Mouse (Mus musculus) v-Abl transformed pro-B cells (cell line): ENCODE results near the gene Hist1h4j.

ENCODE experiments used
- in situ Hi-C, 2 experiments: fragments of 400-800 bp; cut with MboI; formaldehyde crosslinking; loops; one replicate each; pipeline ENCODE4 v1.15.1; 2025; ENCODE audit not compliant: unreplicated experiment in 2 of 2

The Hist1h4j gene

DNA sequence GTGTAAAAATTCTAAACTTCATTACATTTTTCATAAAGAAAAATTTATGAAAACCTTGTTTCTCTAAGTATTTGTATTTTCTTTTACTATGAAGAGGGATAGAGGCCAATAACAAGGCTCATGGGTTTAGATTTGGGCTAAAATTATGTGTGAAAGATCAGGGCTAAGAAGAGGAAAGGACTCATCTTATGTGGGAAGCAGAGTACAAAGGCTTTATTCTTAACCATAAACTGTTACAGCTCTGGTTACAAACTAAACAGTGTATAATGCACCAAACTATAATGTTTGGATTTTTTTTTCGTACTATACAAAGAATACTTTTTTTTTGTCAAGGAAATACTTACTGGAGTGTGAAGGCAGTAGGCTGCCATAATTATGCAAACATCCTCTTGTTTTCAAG, 20.8 kb downstream of the Hist1h4j start:
- in situ Hi-C loops = loop anchor here in 1 of 2 experiments (10.0 kb wide), 1 partner anchor 1799 kb away; the partner anchor contains the start of genes Hist1h1d and Hist1h4f

DNA sequence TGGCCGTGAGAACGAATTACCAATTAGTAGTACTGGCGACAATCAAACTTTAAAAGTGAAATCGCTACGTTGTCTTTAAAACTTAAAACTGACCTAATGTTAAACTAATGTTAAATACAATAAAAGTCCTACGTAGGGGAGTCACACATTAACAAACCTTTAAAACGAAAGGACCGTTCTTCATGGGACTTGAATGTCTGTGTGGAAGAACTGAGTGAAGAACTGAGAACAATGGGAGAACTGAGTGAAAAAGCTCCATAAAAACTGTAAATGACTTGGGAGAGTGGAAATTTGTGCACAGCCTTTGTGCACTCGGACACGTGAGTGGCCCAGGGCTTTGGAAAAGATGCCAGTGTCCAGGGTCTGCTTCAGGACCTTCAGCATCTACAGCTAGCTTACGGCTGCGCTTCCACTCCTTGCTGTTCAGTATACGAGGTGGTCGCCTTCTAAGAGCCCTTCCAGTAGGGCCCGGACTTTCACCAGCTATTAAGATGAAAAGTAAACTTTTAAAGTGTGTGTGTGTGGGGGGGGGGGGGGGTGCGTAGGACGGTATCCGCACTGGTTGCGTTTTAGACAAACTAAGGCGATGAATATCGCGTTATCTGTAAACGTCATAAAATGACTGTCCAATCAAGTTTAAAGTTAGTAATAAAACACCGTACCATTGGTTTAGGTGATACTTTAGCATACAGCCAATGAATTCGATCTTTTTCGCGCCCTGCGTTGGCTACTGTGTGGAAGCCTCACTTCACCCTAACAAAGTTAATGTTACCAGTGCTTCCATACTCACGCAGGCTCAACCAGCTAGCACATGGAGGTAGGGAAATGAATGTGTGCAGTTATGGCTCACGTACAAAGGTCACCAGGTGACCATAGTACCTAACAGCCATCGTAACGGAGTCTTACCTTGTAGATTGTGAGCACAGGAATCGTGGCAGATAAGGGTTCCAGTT, 44.2 kb downstream of the Hist1h4j start:
- in situ Hi-C loops = loop anchor here in 1 of 2 experiments (25.0 kb wide), 2 partner anchors 1808 to 1983 kb away; partner anchors contain the start of genes Hist1h1a, Hist1h2ab, Hist1h3a and Hist1h3b

DNA sequence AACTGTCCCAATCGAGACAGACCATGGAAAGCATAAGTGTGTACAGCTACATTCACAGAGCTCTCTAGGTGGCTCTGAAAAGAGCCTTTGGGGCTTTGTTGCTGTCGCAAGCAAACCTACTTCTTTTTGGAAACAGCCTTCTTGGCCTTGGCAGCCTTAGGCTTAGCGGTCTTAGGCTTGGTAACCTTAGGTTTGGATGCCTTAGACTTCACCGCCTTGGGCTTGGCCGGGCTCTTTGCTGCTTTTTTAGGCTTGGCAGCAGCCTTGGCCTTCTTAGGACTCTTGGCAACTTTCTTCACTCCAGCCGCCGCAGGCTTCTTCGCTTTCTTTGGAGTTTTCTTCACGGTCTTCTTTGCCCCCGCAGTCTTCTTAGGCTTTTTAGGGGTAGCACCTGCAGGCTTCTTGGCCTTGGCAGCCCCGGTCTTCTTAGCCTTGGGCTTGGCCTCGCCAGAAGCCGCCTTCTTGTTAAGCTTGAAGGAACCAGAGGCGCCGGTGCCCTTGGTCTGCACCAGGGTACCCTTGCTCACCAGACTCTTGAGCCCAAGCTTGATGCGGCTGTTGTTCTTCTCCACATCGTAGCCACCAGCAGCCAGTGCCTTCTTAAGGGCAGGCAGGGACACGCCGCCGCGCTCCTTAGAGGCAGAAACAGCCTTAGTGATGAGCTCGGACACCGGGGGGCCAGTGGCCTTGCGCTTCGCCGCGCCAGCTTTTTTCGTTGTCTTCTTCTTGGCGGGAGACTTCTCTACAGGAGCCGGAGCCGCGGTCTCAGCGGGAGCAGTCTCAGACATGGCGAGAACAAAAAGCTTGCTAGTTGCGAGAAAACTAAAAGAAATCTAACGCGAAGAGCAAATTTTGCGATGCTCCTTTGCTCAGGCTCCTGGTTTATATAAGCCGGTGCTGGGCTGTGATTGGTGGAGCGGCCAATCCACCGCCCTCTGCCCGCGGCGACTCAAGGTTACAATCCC, 45.2 kb downstream of the Hist1h4j start, which contains the start of gene Hist1h1b:
TSS of gene Hist1h1b (minus strand) at position 859 of the 965 bp plus-strand sequence.
- in situ Hi-C loops = loop anchor here (10.0 to 25.0 kb wide), 4 partner anchors 45 to 1982 kb away; partner anchors contain the start of genes Hist1h1a (in 1 of the 2), Hist1h2ab (in 1 of the 2), Hist1h2ai (in 1 of the 2) and Hist1h2bl (in 1 of the 2)

GRCm38 (mm10) chr13:21781021-21781555, 46.2 kb downstream of the Hist1h4j start:
- in situ Hi-C loops = loop anchor here (10.0 to 25.0 kb wide), 4 partner anchors 46 to 1981 kb away; partner anchors contain the start of genes Hist1h1a (in 1 of the 2), Hist1h2ab (in 1 of the 2), Hist1h2ai (in 1 of the 2) and Hist1h2bl (in 1 of the 2)

DNA sequence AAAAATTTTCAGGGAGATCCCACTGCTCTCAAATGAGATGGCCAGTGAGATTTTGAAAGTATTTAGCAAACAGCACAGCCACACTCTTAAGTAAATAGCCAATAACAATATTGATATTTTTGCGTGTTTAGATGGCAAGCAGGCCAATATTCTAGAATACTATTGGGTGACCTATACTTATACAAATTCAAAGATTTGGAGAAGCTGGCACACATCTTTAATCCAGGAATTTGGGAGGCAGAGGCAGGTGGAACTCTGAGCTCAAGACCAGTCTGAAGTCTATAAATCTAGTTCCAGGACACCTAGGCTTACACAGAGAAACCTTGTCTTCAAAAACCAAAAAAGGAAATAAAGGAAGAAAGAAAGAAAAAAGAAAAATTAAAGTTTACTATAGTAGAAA, 46.8 kb downstream of the Hist1h4j start:
- in situ Hi-C loops = loop anchor here (10.0 to 25.0 kb wide), 4 partner anchors 47 to 1981 kb away; partner anchors contain the start of genes Hist1h1a (in 1 of the 2), Hist1h2ab (in 1 of the 2), Hist1h2ai (in 1 of the 2) and Hist1h2bl (in 1 of the 2)

DNA sequence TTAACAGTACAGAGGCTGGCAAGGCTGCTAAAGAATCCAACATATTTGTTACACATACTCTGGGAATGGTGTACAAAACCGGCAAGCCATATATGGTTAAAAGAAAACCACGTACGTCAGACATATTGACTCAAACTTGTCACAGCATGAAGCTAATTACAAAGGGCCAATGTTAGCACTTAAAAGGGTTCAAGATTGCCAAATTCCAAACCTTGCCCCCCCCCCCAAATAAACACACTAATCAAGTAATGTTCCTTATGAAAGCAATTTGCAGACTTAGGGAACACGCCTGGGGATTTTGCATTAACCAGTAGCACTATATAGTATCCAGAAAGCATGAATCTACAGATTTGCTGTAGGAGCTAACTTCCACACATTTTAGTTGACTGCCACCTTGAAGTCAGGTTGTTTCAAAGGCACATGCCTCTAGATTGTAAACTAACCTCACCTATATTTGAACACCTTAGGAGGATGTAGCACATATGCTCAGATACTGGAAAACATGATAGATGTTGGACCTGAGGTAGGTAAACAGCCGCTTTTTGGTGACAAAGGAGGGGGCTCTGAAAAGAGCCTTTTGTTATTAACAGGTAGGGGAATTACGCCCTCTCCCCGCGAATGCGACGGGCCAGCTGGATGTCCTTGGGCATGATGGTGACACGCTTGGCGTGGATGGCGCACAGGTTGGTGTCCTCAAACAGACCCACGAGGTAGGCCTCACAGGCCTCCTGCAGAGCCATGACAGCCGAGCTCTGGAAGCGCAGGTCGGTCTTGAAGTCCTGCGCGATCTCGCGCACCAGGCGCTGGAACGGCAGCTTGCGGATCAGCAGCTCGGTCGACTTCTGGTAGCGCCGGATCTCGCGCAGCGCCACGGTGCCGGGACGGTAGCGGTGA, 47.7 kb downstream of the Hist1h4j start:
- in situ Hi-C loops = loop anchor here (10.0 to 25.0 kb wide), 4 partner anchors 48 to 1980 kb away; partner anchors contain the start of genes Hist1h1a (in 1 of the 2), Hist1h2ab (in 1 of the 2), Hist1h2ai (in 1 of the 2) and Hist1h2bl (in 1 of the 2)

GRCm38 (mm10) chr13:21783255-21783617, 48.4 kb downstream of the Hist1h4j start, which contains the start of gene Hist1h3i:
Gene Hist1h3i, minus strand, starts transcription at chr13:21783370.
- in situ Hi-C loops = loop anchor here (10.0 to 25.0 kb wide), 4 partner anchors 48 to 1979 kb away; partner anchors contain the start of genes Hist1h1a (in 1 of the 2), Hist1h2ab (in 1 of the 2), Hist1h2ai (in 1 of the 2) and Hist1h2bl (in 1 of the 2)

- in situ Hi-C loops = loop anchor here (10.0 to 25.0 kb wide), 4 partner anchors 49 to 1979 kb away; partner anchors contain the start of genes Hist1h1a (in 1 of the 2), Hist1h2ab (in 1 of the 2), Hist1h2ai (in 1 of the 2) and Hist1h2bl (in 1 of the 2)
Measured at GRCm38 (mm10) chr13:21783734-21784161, 48.9 kb downstream of the Hist1h4j start.

DNA sequence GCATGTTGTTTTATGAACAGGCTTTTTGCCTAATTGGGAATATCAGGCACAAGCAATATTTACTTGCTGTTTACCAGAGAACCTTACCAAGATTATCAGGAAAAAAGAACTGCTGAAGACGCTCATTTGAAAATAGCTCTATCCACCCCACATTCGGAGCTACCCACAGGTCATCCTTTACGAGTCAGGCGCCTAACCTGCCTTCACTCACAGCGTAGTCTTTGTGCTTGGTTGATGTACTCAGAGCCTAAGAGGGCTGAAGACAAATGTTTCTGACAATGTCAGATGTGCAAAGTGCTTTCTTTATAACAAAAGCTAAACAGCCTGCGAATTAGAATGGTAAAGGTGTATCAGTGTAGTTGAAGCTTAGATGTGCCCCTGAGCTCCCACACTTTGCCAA, 49.4 kb downstream of the Hist1h4j start:
- in situ Hi-C loops = loop anchor here (10.0 to 25.0 kb wide), 4 partner anchors 50 to 1978 kb away; partner anchors contain the start of genes Hist1h1a (in 1 of the 2), Hist1h2ab (in 1 of the 2), Hist1h2ai (in 1 of the 2) and Hist1h2bl (in 1 of the 2)
